Mouse (Mus musculus) forebrain, embryonic 11.5 days (tissue): Measurements from ENCODE around the gene Hbq1a. TPM values are rescaled to one million over a fixed set of nuclear protein-coding genes. Genes with fewer than 3 reads are reported as not detected.
"Not testable (repeated sequence)": the region's sequence is repeated elsewhere in the genome, so short reads cannot be mapped to it uniquely, and the experiment has no call there.

Experiments
- ATAC-seq: fragments of 200-750 bp; cut with Nextera tagmentation; replicated peaks from 2 replicates; pipeline ENCODE4 v1.8.0; 2017; ENCODE audit warnings: moderate TSS enrichment; ENCODE audit not compliant: low FRiP score
- DNase-seq: peaks from one replicate; pipeline ENCODE4 v3.0.0-alpha.2; 2017; ENCODE audit warnings: low spot score
- H3K27ac ChIP-seq: fragments of 300-500 bp; sonication (generic); 2 replicates; pipeline ENCODE4 v1.5.1; 2014; ENCODE audit warnings: low read depth, low read length
- H3K27me3 ChIP-seq: fragments of 300-500 bp; sonication (generic); 2 replicates; pipeline ENCODE4 v1.6.1; 2014; ENCODE audit warnings: mild to moderate bottlenecking, low read length, mixed read lengths; ENCODE audit not compliant: control insufficient read depth, insufficient read depth
- H3K36me3 ChIP-seq: fragments of 300-500 bp; sonication (generic); 2 replicates; pipeline ENCODE4 v1.6.1; 2014; ENCODE audit warnings: mild to moderate bottlenecking, low read length, moderate library complexity, mixed read lengths; ENCODE audit not compliant: control insufficient read depth, insufficient read depth
- H3K4me1 ChIP-seq: fragments of 300-500 bp; sonication (generic); replicated peaks from 2 replicates; pipeline ENCODE4 v1.6.1; 2014; ENCODE audit warnings: low read length, mixed read lengths; ENCODE audit not compliant: control insufficient read depth, insufficient read depth
- H3K4me2 ChIP-seq: fragments of 300-500 bp; sonication (generic); 2 replicates; pipeline ENCODE4 v1.6.1; 2014; ENCODE audit warnings: low read depth, mild to moderate bottlenecking, low read length, moderate library complexity, mixed read lengths; ENCODE audit not compliant: severe bottlenecking
- H3K4me3 ChIP-seq: fragments of 300-500 bp; sonication (generic); 2 replicates; pipeline ENCODE4 v1.5.1; 2014; ENCODE audit warnings: low read depth, low read length
- H3K9ac ChIP-seq: fragments of 300-500 bp; sonication (generic); 2 replicates; pipeline ENCODE4 v1.6.1; 2014; ENCODE audit warnings: low read length
- H3K9me3 ChIP-seq: fragments of 300-500 bp; sonication (generic); 2 replicates; pipeline ENCODE4 v1.6.1; 2016; ENCODE audit warnings: low read length, mixed read lengths; ENCODE audit not compliant: control insufficient read depth
- WGBS: fragments of 180-500 bp; shearing (Covaris S2); extraction: QIAGEN DNeasy Blood & Tissue Kit; methylation state at CpG from one replicate; pipeline ENCODE4 v1.1.7; 2014; 5-methylcytosine and 5-hydroxymethylcytosine counted together
- polyA plus RNA-seq: library from polyadenylated mRNA; unstranded; fragments of >200 nt; fragmentation: Nextera tagmentation; extraction: Ambion mirVana; gene quantifications from 2 replicates; pipeline ENCODE4 v1.2.1, GENCODE M21; 2014

Hbq1a gene
- not detected in 2 replicates for polyA plus RNA-seq

DNA sequence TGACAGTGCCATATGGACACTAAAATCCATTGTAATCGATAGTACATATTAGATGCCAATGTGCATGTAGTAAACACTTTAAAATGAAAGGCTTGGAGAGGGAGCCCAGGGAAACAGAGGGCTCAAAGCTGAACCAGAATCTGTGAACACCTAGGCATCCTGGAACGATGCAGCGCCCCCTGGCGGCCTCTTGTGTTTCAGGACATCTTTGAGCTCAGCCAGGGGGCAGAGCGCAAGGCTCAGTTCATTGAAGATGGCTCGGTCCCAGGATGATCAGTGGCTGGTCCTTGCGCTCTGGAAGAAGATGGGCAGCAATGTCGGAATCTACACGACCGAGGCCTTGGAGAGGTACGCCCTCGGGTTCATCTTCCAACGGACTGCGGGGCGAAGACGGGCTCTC is at the start of gene Hbq1a:
TSS of gene Hbq1a (plus strand) at position 205 of the 400 bp plus-strand sequence.
- H3K36me3 ChIP-seq, H3K9me3 ChIP-seq, H3K27me3 ChIP-seq, H3K4me3 ChIP-seq, H3K27ac ChIP-seq, ATAC-seq, H3K9ac ChIP-seq, H3K4me1 ChIP-seq: not testable (repeated sequence)
- 6% methylated on average over 16 of the region's 16 CpGs for WGBS
- peak within 1 kb of the TSS; percentile 41 for H3K4me2 ChIP-seq
- DNase-seq, result peak; percentile 75

- Histone ChIP-seq H3K4me1 (no peaks in the 10 kb centered on the region), H3K27me3 (no peaks in the 10 kb centered on the region), H3K9ac (no peak overlapping the region), H3K4me2 (no peak overlapping the region), H3K36me3 (no peaks in the 10 kb centered on the region; the same call in 1 of the 2 replicates), H3K27ac (peak overlapping the region; percentile 2; the same call in 1 of the 2 replicates), H3K9me3 (no peaks in the 10 kb centered on the region), H3K4me3 (no peak overlapping the region)
- 86% methylated on average over 8 of the region's 8 CpGs for WGBS
- no peak for ATAC-seq
- no peak for DNase-seq
Observed at GRCm38 (mm10) chr11:32250880-32251763, 48.7 kb upstream of the Hbq1a start.

DNA sequence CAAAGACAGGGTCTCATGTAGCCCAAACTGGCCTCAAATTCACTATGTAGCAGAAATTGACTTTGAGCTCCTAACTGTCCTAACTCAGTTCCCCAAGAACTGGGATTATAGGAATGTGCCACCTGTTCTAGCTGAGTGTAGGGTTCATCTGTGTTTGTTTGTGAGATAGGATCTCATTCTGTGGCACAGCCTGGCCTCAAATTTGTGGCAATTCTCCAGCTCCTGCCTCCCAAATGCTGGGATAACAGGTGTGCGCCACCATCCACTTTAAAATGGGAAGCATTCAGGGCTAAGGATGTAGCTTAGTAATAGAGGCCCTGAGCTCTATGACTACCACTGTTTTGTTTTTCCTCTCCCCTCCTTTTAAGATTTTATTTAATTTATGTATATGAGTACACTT is 46.7 kb upstream of the Hbq1a start:
- H3K36me3 ChIP-seq, result no peaks in the 10 kb centered on the region; the same call in 1 of the 2 replicates
- no peak for ATAC-seq

DNA sequence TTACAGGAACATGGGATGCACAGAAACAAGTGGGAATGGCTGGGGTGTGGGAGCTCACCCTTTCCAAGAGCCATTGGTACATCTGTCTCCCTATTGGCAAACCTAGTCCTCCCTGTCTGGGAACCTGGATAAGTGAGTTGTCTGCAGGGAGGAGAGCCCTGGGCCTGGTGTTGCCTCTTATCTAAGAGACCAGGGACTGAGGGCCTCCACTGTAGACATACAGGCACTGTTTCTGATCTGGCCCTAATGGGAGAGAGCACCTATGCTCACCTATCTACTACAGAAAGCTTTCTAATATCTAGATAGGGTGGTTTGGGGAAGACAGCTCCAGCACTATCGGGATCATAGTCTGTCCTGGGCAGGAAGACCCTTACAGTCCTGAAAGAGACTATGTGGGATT is 43.7 kb upstream of the Hbq1a start:
- H3K9me3 ChIP-seq, result no peaks in the 10 kb centered on the region
- no peaks in the 10 kb centered on the region for H3K4me1 ChIP-seq
- no peaks in the 10 kb centered on the region for H3K27me3 ChIP-seq
- H3K4me2 ChIP-seq, result no peak overlapping the region
- no peak overlapping the region for H3K27ac ChIP-seq
- WGBS, result 96% methylated on average over 1 of the region's 1 CpGs
- H3K9ac ChIP-seq, result no peak overlapping the region
- ATAC-seq, result no peak
- H3K4me3 ChIP-seq, result no peak overlapping the region
- H3K36me3 ChIP-seq, result no peaks in the 10 kb centered on the region
- no peak for DNase-seq

More for the DNA sequence above, 46.7 kb upstream of the Hbq1a start:
- Histone ChIP-seq H3K27ac (no peak overlapping the region), H3K27me3 (no peaks in the 10 kb centered on the region), H3K4me3 (no peak overlapping the region), H3K9me3 (no peaks in the 10 kb centered on the region), H3K4me1 (no peaks in the 10 kb centered on the region), H3K4me2 (no peak overlapping the region), H3K9ac (no peak overlapping the region)
- DNase-seq, result no peak
- WGBS, result 100% methylated on average over 1 of the region's 1 CpGs

DNA sequence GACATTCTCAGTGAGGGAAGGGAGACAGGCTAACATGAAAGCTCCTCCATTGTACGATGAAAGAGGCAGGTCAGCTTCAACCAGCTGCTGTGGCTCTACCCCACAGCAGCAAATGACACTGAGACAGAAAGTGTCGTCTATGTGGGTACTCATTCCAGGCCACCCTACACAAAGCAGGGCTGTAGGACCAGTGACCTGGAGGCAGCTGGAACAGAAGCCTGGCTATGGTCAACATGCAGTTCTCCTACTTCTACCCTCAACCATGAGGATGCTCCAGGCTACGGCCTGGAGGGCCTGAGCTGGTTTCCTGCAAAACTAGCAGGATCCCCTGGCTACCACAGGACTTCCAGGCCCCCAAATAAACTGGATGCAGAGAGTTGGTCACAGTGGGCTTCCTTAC is 43.3 kb upstream of the Hbq1a start:
- H3K4me3 ChIP-seq, result no peak overlapping the region
- no peaks in the 10 kb centered on the region for H3K36me3 ChIP-seq
- H3K9ac ChIP-seq, result no peak overlapping the region
- no peaks in the 10 kb centered on the region for H3K9me3 ChIP-seq
- no peaks in the 10 kb centered on the region for H3K4me1 ChIP-seq
- no peak overlapping the region for H3K27ac ChIP-seq
- ATAC-seq, result no peak
- no peaks in the 10 kb centered on the region for H3K27me3 ChIP-seq
- no peak for DNase-seq
- no peak overlapping the region for H3K4me2 ChIP-seq
- 85% methylated on average over 3 of the region's 3 CpGs for WGBS

- no peaks in the 10 kb centered on the region for H3K4me1 ChIP-seq
- ATAC-seq, result no peak
- H3K4me2 ChIP-seq, result no peak overlapping the region
- 91% methylated on average over 10 of the region's 10 CpGs for WGBS
- no peak overlapping the region for H3K27ac ChIP-seq
- no peaks in the 10 kb centered on the region for H3K36me3 ChIP-seq
- no peak overlapping the region for H3K4me3 ChIP-seq
- no peak overlapping the region for H3K9ac ChIP-seq
- no peak for DNase-seq
- no peaks in the 10 kb centered on the region for H3K9me3 ChIP-seq
- no peaks in the 10 kb centered on the region for H3K27me3 ChIP-seq
Observed at GRCm38 (mm10) chr11:32262674-32263415, 37.0 kb upstream of the Hbq1a start.

DNA sequence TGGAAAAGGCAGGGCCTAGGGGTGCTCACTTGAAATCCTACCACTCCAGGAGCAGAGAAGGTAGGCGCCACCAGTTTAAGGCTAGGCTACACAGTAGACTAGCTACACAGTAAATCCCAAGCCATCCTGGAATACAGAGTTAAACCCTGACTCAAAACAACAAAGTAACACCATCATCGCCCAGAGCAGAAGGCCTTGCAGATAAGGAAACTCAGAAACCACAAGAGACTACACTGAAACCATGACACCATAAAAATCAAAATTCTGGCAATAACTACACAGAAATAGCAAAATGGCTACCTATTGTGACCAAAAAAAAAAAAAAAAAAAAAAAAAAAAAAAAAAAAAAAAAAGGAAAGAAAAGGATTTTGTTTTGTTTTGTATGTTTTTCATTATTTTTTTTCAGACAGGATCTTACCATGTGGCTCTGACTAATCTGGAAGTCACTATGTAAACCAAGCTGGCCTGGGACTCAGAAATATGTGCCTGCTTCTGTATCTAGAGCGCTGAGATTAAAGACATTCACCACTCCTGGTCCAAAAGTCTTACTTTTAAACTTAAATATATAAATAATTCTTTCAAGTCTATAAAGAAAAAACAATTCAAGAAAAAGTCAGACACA is 34.6 kb upstream of the Hbq1a start:
- no peaks in the 10 kb centered on the region for H3K36me3 ChIP-seq
- 92% methylated on average over 3 of the region's 3 CpGs for WGBS
- no peak overlapping the region for H3K27ac ChIP-seq
- no peak for ATAC-seq
- H3K4me3 ChIP-seq, result no peak overlapping the region
- H3K9ac ChIP-seq, result no peak overlapping the region
- H3K27me3 ChIP-seq, result no peaks in the 10 kb centered on the region
- H3K4me2 ChIP-seq, result no peak overlapping the region
- no peaks in the 10 kb centered on the region; the same call in 1 of the 2 replicates for H3K4me1 ChIP-seq
- H3K9me3 ChIP-seq, result no peaks in the 10 kb centered on the region
- DNase-seq, result no peak

DNA sequence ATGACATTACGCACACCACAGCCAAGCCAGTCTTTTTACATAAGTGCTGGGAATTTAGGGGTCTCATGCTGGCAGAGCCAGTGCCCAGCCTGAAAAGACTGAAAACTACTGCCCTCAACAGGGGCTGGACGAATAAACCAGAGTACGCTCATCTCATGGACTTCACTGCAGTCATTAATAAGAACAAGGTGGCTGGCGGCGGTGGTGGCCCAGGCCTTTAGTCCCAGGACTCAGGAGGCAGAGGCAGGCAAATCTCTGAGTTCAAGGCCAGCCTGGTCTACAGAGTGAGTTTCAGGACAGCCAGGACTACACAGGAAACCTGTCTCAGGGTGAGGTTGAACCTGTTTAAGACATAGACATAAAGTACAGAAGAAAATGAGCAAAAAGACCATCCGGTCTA is 33.7 kb upstream of the Hbq1a start:
- ATAC-seq (no peak), DNase-seq (no peak)
- no peaks in the 10 kb centered on the region; the same call in 1 of the 2 replicates for H3K4me1 ChIP-seq
- H3K9me3 ChIP-seq, result no peaks in the 10 kb centered on the region
- 91% methylated on average over 6 of the region's 6 CpGs for WGBS
- no peak overlapping the region for H3K27ac ChIP-seq
- H3K9ac ChIP-seq, result no peak overlapping the region
- no peaks in the 10 kb centered on the region for H3K36me3 ChIP-seq
- H3K27me3 ChIP-seq, result no peaks in the 10 kb centered on the region
- H3K4me2 ChIP-seq, result no peak overlapping the region
- no peak overlapping the region for H3K4me3 ChIP-seq
